ENCODE assay signal across 11 mouse cellular contexts in genomic region chr17:42938579-42938978, GRCm38 (mm10).
DNase-seq lines count a peak whose midpoint lies in the region; ATAC-seq and TF ChIP-seq lines count a peak whose summit lies in the region.
"Had no signal": no experiment of that assay in that cellular context is flagged by ENCODE, and none has a peak within 500 bp of the region (broad histone marks: within the 10 kb centered on the region; RNA-seq: fewer than 3 reads in every experiment).

No protein-coding gene starts in this region.

- no peak for TF ChIP-seq CTCF in kidney, adult 2 months (conservative IDR thresholded peaks at IDR 0.05; ENCODE audit: insufficient read depth, insufficient read length, low read depth, low read length)

- H3K4me3 ChIP-seq in kidney, adult 2 months (ENCODE audit: insufficient read depth, low read depth, low read length) = no peak overlapping the region
- H3K4me3 ChIP-seq in forebrain, embryonic 11.5 days (ENCODE audit: low read depth, low read length) = no peak overlapping the region
- H3K4me3 ChIP-seq: heart, adult 2 months had no signal

- DNase-seq in adrenal gland, adult (ENCODE audit: inconsistent age in 2 of 2, low spot score in 1 of 2) = peak; percentile 33 to 70
- DNase-seq in adrenal gland, postnatal 4 days (ENCODE audit: low spot score in 2 of 2) = no peak
- peak; percentile 60 for DNase-seq in adrenal gland, adult 2 months
- peak; percentile 56 for DNase-seq in kidney, adult 2 months
- no peak for DNase-seq in forebrain, embryonic 11.5 days (ENCODE audit: low spot score)
- DNase-seq in thymus, postnatal 25 days = no peak
- no peak for DNase-seq in spleen, adult 18-20 months
- DNase-seq: cerebellum, adult 8-10 months had no signal

- no peak overlapping the region for H3K9ac ChIP-seq in forebrain, embryonic 11.5 days (ENCODE audit: low read length)

- TF ChIP-seq POLR2A in kidney, adult 2 months (IDR thresholded peaks at IDR 0.05; ENCODE audit: low read depth, low read length) = no peak

- 39% methylated on average over 1 of the region's 1 CpGs for WGBS in kidney, adult 2 months
- WGBS in forebrain, embryonic 11.5 days = 80% methylated on average over 1 of the region's 1 CpGs

- H3K36me3 ChIP-seq in kidney, adult 2 months (ENCODE audit: control insufficient read depth, insufficient read depth, low read length) = no peaks in the 10 kb centered on the region
- no peaks in the 10 kb centered on the region for H3K36me3 ChIP-seq in forebrain, embryonic 11.5 days (ENCODE audit: control insufficient read depth, insufficient read depth, low read length)

- no peaks in the 10 kb centered on the region for H3K9me3 ChIP-seq in forebrain, embryonic 11.5 days (ENCODE audit: control insufficient read depth, low read length)

- peak; percentile 72 for ATAC-seq in megakaryocyte, adult 5-6 weeks (ENCODE audit: poor library complexity, severe bottlenecking)
- no peak for ATAC-seq in forebrain, embryonic 11.5 days (replicated peaks; ENCODE audit: low FRiP score)

- no peak overlapping the region for H3K4me2 ChIP-seq in forebrain, embryonic 11.5 days (ENCODE audit: low read depth, low read length, severe bottlenecking)

- H3K27ac ChIP-seq in kidney, adult 2 months (ENCODE audit: insufficient read depth, low read depth, low read length) = peak overlapping the region; percentile 21
- H3K27ac ChIP-seq in forebrain, embryonic 11.5 days (ENCODE audit: low read depth, low read length) = no peak overlapping the region
- H3K27ac ChIP-seq: heart, adult 2 months; macrophage had no signal

- no peaks in the 10 kb centered on the region for H3K27me3 ChIP-seq in kidney, adult 2 months (replicated peaks; ENCODE audit: control insufficient read depth, insufficient read depth, low read length)
- no peaks in the 10 kb centered on the region for H3K27me3 ChIP-seq in forebrain, embryonic 11.5 days (ENCODE audit: control insufficient read depth, insufficient read depth, low read length)

- H3K4me1 ChIP-seq in kidney, adult 2 months (ENCODE audit: control insufficient read depth, insufficient read depth, low read length) = peaks cover 14% of the 10 kb centered on the region; the same call in 1 of the 2 replicates
- no peaks in the 10 kb centered on the region for H3K4me1 ChIP-seq in forebrain, embryonic 11.5 days (replicated peaks; ENCODE audit: control insufficient read depth, insufficient read depth, low read length)

Comparison
In these comparisons a context has a peak if more than half of its experiments do, and no peak if none do; other contexts are left out.
1. DNase-seq: peak in adrenal gland, adult (2 of 2), adrenal gland, adult 2 months (single experiment) and kidney, adult 2 months (single experiment); none in adrenal gland, postnatal 4 days (0 of 2), forebrain, embryonic 11.5 days (single experiment), thymus, postnatal 25 days (single experiment) and spleen, adult 18-20 months (0 of 2).